Mouse (Mus musculus) thymus, postnatal 0 days (tissue): Measurements from ENCODE around the gene Pde3a. TPM values are rescaled to one million over a fixed set of nuclear protein-coding genes. Genes with fewer than 3 reads are reported as not detected.
A peak's percentile ranks its signal among the peaks of the same experiment; 100 is the strongest.

Experiments
- DNase-seq: peaks from one replicate; pipeline ENCODE4 v3.0.0-alpha.2; 2015; ENCODE audit warnings: low spot score
- polyA plus RNA-seq: library from polyadenylated mRNA; unstranded; fragments of >200 nt; fragmentation: Nextera tagmentation; extraction: Ambion mirVana; gene quantifications from 2 replicates; pipeline ENCODE4 v1.2.1, GENCODE M21; 2015

Gene Pde3a
- polyA plus RNA-seq, 1 experiment from 2014 or later = 0.61 TPM

DNA sequence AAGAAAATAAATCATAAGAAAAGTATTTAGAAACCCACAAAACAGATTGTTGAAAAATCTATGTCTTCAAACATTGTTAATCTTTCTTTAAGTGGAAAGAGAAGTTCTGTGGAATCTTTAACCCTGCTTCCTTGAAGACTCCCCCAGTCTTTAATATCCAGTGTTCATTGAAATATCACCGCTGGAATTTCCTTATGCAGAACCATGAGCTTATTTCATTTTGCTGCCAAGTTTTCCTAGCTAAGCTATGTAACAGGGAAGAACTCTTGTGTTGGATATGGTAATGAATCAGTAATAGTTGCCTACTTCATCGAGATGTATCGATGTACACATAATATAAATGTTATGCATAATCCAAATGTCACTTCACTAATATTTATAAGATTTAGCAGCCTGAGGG, 146.9 kb downstream of the Pde3a start:
- DNase-seq = no peak

DNA sequence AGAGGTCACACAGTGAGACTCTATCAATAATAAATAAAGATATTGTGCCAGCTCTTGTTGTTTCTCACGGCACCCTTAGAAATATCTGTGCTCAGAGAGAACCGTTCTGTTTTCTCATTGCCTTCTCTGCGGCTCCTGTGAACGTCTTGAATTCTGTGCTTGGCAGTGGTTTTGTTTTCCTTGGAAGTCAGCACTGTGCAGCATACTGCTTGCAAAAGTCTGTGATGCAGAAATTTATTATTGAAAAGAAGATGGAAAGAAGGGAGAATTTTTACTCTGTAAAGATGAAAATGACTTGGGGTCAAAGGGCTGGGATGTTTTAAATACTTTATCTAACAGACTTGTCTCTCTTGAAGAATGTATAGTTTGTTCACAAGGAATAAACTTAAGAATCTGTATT, 150.3 kb downstream of the Pde3a start:
- DNase-seq = no peak

GRCm38 (mm10) chr6:141403943-141404342, 154.9 kb downstream of the Pde3a start:
- DNase-seq = no peak

- no peak for DNase-seq
Measured at GRCm38 (mm10) chr6:141404649-141405048, 155.6 kb downstream of the Pde3a start.

DNA sequence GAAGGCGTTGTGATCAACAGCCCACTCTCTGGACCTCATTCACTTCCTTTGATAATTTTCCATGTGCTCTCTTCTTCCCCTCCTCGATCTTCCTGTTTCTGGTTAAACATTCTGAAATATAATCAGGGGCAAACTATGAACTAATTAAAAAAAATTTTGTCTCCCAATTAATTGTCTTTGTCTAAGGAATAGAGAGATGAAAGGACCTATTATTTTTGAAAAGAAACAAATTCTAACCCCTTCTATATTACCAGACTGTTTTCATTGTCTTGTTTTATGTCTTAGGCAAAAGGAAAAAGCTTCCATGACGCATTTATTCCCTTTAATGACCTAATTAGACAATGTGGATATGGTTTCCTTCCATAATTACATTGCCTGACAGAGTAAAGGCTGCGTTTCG, 156.4 kb downstream of the Pde3a start:
- DNase-seq = no peak

- no peak for DNase-seq
Measured at GRCm38 (mm10) chr6:141408758-141409157, 159.7 kb downstream of the Pde3a start.

DNA sequence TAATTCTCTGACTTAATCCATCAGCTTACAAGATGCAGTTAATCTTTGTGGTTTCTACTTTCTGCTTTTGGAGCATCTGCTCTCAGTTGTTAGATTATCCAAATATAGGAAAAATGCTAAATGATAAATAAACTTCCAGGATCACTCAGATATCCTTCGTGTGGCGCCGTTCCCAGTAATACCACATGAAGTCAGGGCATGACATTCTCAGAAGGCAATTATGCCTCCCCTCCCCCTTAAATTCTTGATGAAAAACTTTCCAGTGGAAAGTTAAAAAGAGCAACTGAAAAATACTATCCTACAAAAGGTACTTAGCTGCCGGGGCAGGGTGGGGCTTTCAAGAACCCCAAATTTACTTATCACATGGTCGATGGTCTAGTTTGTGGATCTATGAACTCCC, 161.8 kb downstream of the Pde3a start:
- DNase-seq = no peak

DNA sequence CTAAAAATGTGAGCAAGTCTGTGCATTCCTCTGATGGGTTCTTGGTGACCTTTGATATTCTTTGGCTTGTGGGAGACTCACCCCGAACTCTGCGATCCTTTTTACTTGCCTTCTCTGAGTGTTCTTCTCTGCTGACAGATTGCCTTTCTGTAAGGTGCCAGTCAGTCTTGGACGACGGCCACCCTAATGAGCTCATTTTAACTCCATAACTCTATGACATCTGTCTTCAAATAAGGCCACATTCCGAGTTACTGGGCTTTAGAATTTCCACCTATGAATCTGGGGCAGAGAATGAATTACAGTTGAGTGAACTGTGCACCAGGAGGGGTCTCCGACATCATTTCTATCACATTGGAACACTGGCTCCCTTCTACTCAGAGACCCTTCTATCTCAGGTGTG, 176.0 kb downstream of the Pde3a start:
- no peak for DNase-seq

DNA sequence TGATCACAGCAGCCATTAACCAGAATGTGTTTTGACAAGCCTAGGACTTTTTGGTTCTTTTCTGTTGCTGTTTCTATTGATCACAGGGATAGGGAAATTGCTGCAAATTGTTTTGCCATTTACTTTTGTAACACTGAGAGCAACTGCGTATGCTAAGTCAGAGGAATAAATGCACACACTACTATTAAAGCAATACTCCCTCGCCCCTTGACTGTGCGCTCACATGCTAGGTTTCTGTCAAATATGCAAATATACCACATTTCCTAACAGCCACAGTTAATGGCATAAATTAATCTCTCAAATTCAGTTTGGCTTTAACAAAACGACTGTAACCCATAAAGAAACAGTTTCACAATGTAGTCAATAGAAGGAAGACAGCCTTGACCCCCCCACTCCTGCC, 179.5 kb downstream of the Pde3a start:
- no peak for DNase-seq

GRCm38 (mm10) chr6:141430134-141430533, 181.1 kb downstream of the Pde3a start:
- no peak for DNase-seq

DNA sequence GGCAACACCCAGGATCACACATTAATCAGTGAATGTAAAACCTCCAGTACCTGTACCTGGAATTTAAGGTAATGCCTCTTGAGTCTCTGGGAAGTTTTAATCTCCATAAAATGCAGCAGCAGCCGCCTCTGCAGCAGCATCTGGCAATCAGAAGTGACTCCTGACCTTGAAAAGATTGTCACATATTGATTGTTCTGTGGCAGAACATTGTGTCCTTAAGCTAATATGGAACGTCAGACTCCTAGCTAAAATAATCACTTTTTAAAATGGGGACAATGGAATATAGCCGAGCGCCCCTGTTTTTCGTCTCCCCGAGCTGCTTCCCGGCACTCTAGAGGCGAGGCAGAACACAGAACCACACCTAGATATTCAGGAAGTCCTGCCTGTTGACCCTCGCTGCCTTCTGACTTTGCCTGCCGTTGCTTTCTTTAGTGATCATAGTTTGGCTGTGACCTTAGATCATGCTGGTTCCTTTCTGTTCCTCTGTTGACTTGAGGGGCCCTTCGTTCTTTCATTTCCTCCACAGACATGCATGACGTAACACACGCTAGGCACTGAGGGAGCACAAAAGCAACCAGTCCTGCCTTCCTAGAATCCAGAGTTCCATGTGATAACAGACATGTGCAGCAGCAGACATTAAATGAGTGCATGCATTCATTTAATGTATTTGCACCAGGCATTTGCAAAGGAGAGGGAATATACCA, 183.4 kb downstream of the Pde3a start:
- no peak for DNase-seq

DNA sequence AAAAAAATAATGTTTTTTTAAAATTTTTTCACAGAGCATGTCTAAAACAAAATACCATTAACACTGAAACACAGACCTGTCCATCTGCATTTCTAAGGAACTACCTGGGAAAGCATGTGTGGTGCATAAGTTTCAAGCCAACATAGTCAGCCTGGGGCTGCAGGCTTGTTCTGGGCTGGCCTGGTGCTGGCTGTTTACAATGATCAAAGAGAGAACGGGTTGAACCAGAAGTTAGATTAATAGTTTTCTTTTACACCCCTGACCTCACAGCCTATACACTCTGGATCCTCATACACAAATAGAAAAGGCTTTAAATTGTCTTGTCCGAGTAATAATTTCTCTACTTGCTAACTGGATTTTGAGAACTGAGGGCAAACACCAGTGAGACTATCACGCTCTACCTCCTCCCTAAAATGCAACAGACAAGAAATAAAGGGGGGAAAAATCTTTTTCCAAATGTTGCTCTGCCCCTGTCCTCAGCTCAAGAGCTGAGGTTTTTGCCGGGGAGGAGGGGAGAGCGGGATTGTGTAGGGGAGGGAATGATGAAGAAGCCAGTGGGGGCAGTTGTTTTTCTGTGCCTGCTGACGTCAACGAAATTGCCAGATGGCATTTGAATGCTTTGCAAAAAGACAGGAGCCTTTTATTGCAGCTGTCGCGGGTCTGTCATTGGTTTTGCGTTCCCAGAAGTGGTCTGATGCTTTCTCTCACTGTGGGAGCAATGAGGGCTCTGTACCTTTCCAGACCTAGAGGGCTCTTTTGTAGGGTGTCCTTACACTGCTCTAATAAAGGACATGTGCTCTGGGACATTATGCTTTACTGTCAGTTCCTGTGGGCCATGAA, 185.1 kb downstream of the Pde3a start:
- DNase-seq = no peak

DNA sequence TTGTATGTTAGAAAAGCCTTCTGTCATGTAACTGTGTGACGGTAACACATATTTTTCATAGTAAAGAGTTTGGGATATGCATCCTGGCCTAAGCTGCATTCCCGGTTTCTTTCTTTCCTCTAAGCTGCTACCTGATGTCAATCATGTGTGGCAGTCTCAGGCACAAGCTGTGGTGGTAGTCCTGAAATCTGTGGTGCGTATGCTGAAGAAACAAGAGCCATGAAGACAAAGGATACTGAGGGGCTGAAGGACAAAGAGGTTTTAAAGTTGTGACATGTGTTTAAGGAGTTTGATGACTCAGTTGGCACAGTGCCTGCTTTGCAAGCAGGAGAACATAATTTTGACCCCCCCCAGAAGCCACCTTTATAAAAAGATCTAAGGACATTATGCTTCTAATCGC, 186.1 kb downstream of the Pde3a start:
- DNase-seq = no peak

DNA sequence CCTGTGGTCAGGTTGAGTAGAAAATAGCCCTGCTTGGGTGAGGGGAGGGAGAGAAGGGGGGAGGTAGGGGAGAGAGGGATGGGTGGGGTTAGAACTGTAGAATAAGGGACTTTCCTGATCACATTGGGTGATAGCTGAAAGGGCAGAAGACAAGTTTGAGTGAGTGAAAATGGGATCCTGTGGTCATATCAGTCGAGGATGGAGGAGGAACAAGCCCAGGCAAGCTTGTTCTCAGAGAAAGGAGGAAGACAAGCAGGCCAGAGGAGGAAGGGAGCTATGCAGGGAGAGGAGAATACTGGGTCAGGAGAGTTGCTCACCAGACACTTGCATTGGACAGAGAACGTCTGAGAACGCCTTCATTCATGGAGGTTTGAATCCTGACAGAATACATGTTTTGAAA, 190.9 kb downstream of the Pde3a start:
- no peak for DNase-seq

DNA sequence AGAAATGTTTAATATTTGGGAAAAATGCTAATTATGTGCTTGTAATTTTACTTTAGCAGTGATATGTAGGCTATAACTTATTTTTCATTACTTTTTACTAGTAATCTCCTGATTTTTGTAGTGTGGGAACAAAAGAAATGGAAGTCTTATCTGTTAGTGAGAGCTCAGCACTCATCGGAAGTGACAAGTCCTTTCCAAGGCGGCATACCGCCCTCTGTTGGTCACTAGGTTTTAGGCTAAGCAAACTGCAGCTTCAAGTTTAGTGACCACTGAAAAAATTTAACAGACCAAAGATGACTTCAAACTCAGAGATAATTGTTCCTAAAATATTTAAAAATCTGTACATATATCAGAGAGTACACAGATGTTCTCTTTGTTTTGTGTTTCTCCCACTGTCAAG, 198.5 kb downstream of the Pde3a start:
- DNase-seq = peak; percentile 11

DNA sequence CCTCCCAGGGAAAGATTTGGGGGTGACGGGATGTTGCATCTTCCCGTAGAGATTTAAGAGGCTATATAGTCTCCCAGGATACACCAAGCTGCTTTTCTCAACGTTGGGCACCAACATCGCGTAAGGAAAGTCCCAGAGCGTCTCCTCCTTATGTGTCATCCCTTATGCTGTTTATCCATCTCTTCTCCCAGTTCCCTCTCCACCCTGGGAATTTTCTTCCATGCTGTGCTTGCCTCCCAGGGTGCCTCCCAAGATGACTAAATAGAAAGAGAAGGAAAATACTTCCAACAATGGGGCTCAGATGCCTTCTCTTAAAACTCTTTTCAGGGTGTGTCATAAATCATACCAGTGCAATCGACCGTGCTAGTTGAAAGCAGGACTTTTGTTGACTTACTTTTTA, 199.8 kb downstream of the Pde3a start:
- no peak for DNase-seq

- no peak for DNase-seq
Measured at GRCm38 (mm10) chr6:141455335-141455734, 206.3 kb downstream of the Pde3a start.

GRCm38 (mm10) chr6:141456591-141456990, 207.5 kb downstream of the Pde3a start:
- DNase-seq = no peak

- DNase-seq = no peak
Measured at GRCm38 (mm10) chr6:141470251-141470650, 221.2 kb downstream of the Pde3a start.

GRCm38 (mm10) chr6:141474223-141474622, 225.2 kb downstream of the Pde3a start:
- DNase-seq = no peak

GRCm38 (mm10) chr6:141474696-141475095, 225.6 kb downstream of the Pde3a start:
- no peak for DNase-seq

GRCm38 (mm10) chr6:141485302-141486021, 236.4 kb downstream of the Pde3a start:
- DNase-seq = no peak
